Mouse (Mus musculus) ES-E14 (cell line): ENCODE results near the gene Wbp4.

Source experiments
- CHD2 ChIP-seq: IDR thresholded peaks from 2 replicates; pipeline ENCODE4 v1.6.1; 2014; ENCODE audit warnings: mild to moderate bottlenecking, low read depth, low read length, inconsistent platforms
- HCFC1 ChIP-seq: IDR thresholded peaks from 2 replicates; pipeline ENCODE4 v1.6.1; 2012; ENCODE audit warnings: low read length, inconsistent platforms, borderline replicate concordance; ENCODE audit not compliant: insufficient read depth
- ZC3H11A ChIP-seq: IDR thresholded peaks from 2 replicates; pipeline ENCODE4 v1.6.1; 2012; ENCODE audit warnings: low read depth, mild to moderate bottlenecking, inconsistent platforms, low read length, borderline replicate concordance

- TF ChIP-seq ZC3H11A = no peak
- no peak for TF ChIP-seq HCFC1
- TF ChIP-seq CHD2 = no peak
Observed at GRCm38 (mm10) chr14:79489150-79489549, 7.8 kb upstream of the Wbp4 start.
